Mouse (Mus musculus): ENCODE measurements around the gene Zc3h10.
"Not testable (repeated sequence)": the region's sequence is repeated elsewhere in the genome, so short reads cannot be mapped to it uniquely, and the experiment has no call there.

Gene Zc3h10

GRCm38 (mm10) chr10:128550144-128550823 lies 2.7 kb upstream of the Zc3h10 start:
- not testable (repeated sequence) for DNase-seq (ENCODE audit: low spot score)

GRCm38 (mm10) chr10:128549682-128550057 lies 2.1 kb upstream of the Zc3h10 start:
- DNase-seq (ENCODE audit: low spot score) = not testable (repeated sequence)

GRCm38 (mm10) chr10:128548947-128549681 lies 1.5 kb upstream of the Zc3h10 start, which contains the start of gene Rpl41:
Gene Rpl41, minus strand, starts transcription at chr10:128549305.
- peak; percentile 62 for DNase-seq (ENCODE audit: low spot score)

- DNase-seq (ENCODE audit: low spot score) = not testable (repeated sequence)
These were observed 647 bp upstream of the Zc3h10 start for GRCm38 (mm10) chr10:128548051-128548791.

GRCm38 (mm10) chr10:128546787-128547186 lies 787 bp downstream of the Zc3h10 start:
- no peak for DNase-seq (ENCODE audit: low spot score)

GRCm38 (mm10) chr10:128546361-128546760 lies 1.2 kb downstream of the Zc3h10 start:
- no peak for DNase-seq (ENCODE audit: low spot score)

- no peak for DNase-seq (ENCODE audit: low spot score)
These were observed 2.0 kb downstream of the Zc3h10 start for GRCm38 (mm10) chr10:128545570-128545898.

GRCm38 (mm10) chr10:128544674-128545569 lies 2.7 kb downstream of the Zc3h10 start:
- DNase-seq (ENCODE audit: low spot score) = no peak

GRCm38 (mm10) chr10:128544151-128544657 lies 3.4 kb downstream of the Zc3h10 start:
- DNase-seq (ENCODE audit: low spot score) = no peak

GRCm38 (mm10) chr10:128543100-128543499 lies 4.5 kb downstream of the Zc3h10 start:
- no peak for DNase-seq (ENCODE audit: low spot score)

- DNase-seq (ENCODE audit: low spot score) = no peak
These were observed 9.2 kb downstream of the Zc3h10 start for GRCm38 (mm10) chr10:128538340-128538870.

GRCm38 (mm10) chr10:128536266-128536940 lies 11.2 kb downstream of the Zc3h10 start:
- no peak for DNase-seq (ENCODE audit: low spot score)

GRCm38 (mm10) chr10:128535624-128536265 lies 11.8 kb downstream of the Zc3h10 start:
- DNase-seq (ENCODE audit: low spot score) = no peak

- no peak for DNase-seq (ENCODE audit: low spot score)
These were observed 12.4 kb downstream of the Zc3h10 start for GRCm38 (mm10) chr10:128535206-128535605.

- no peak for DNase-seq (ENCODE audit: low spot score)
These were observed 20.9 kb downstream of the Zc3h10 start for GRCm38 (mm10) chr10:128526366-128527356.

- DNase-seq (ENCODE audit: low spot score) = peak; percentile 71
These were observed 21.8 kb downstream of the Zc3h10 start, which contains the start of gene Esyt1 for GRCm38 (mm10) chr10:128525671-128526308. Gene Esyt1, minus strand, starts transcription at chr10:128525871.

GRCm38 (mm10) chr10:128524732-128525662 lies 22.6 kb downstream of the Zc3h10 start:
- no peak for DNase-seq (ENCODE audit: low spot score)

All from urinary bladder, postnatal 10 days (tissue).